Mouse (Mus musculus) ovary, postnatal 36 days (tissue): ENCODE measurements around the gene Ccdc85b.
A peak's percentile ranks its signal among the peaks of the same experiment; 100 is the strongest.

Experiments
- DNase-seq: peaks from one replicate; pipeline ENCODE4 v3.0.0; 2022; ENCODE audit warnings: low spot score, mixed read lengths

Ccdc85b gene

DNA sequence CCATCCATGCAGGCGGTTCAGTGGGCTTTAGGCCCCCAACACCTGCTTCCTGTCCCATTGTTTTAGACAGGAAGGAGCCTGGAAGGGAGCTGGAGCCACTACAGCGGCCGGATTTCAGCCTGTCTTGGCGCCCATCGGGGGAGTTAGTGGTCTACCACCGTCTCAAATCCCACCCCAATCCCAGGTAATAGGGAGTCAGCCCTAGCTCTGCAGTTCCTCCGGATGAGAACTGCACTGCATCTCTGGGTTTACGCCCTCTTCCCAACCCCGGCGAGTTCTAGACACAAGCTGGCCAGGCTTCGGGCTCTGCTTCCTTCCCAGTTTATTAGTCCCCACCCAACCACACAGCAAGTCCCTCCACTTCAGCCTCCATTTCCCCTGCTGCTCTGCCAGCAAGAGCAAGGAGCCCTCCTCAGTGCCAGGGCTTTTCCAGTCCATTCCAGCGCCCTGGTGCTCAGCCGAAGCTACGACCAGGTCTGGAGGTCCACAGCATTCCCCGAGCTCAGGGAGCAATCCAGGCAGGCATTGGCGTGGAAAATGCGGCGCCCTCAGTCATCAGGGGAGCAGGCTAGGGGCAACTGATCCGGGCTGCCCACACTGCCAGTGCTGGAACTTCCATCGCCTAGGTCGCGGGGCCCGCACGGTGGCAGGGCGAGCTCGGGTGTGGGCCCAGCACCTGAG, 1.3 kb downstream of the Ccdc85b start:
- DNase-seq: no peak

DNA sequence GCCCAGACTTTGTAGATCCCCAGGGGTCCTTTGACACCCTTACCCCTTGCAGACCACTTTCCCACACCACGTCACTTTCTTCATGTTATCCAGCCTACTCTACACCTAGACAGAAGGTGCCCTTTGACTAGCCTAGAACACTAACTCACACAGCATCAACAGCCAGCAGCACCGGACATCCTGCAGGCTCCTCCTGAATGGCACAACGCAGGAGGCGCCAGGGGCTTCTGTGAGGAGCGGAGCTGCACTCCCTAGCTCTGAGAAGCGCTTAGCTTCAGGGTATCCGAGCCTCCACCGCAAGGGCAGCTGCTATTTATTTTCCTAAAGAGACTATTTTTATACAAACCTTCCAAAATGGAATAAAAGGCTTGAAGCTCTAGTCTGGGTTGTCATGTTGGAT, 2.1 kb downstream of the Ccdc85b start:
- no peak for DNase-seq

DNA sequence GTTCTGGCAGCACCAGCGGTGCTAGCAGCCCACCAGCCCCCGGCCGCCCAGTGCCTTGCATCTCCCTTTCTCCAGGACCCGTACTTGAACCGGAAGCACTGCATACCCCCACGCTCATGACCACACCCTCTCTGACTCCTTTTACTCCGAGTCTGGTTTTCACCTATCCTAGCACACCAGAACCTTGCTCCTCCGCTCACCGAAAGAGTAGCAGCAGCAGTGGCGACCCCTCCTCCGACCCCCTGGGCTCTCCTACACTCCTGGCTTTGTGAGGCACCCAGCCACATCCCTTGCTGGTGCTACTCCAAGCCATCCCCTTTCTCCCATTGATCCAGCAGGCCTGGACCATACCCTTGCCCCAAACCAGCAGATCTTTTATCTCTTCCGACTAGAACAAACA, 2.7 kb downstream of the Ccdc85b start:
- DNase-seq: no peak

DNA sequence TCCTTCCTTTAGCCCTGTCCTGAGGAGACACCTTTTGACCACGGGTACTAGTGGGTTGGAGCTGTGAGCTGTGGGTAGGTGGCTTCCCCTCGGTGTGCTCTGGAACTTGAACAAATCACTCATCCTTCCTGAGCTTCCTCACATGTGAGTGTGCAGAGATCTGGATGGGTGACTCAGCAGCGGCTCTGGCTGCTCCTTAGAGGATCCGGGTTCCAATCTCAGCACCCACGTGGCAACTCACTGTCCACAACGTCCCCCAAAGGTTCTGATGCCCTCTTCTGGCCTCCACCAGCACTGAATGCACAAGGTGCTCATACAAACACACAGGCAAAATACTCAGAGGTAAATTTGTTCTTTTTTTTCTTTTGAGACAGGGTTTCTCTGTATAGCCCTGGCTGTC, 5.9 kb downstream of the Ccdc85b start:
- DNase-seq: no peak

DNA sequence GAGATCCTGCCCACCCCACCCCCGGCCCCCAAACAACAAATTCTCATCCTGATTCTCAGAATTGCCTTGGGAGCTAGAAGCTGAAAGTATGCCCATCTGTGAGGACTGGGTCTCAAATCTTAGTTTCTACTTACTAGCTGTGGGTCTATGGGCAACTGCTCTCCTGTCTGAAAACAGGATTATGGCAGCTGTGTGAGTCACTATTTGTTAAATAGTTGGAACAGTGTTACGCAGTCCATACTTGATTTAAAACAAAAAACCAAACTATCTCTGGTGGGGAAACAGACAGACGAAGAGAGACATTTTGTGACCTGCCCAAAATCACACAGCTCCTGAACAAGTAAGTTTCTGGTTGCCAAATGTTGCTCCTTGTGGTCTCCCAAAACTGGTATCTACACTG, 8.0 kb downstream of the Ccdc85b start:
- DNase-seq: no peak

DNA sequence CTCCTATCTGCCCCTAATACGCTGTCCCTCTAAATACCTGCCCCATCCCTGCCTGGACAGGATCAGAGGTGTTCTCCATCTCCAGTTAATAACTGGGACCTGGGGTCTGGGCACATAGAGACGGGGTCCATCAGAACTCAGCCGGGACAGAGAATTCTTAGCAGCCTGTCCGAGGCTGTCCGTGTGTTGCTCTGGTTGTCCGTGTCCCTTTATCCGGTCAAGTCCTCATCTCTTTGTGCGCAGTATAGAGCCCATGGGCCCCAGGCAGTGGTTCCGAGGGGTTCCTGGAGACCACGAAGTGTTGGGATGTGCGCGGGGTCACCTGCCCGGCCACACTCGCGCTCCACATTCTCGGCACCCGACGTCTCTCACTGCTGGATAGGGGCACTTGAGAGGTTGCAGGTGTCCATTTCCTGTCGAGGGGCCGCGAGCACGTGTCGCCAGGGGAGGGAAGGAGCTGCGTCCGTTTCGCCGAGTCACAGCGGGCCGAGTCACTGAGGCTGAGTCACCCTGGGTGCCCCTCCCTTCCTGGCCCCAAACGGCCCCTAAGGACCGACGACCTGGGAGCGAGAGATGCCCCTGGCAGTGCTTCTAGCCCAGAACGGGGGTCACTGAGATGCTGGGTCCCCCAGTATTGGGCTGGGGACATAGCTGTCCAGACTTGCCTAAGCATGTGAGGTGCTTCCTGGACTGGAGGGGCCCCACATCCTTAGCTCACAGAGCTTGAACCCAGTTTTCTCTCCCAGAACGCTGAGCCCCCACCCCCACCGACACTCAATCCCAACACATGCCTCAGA, 9.1 kb downstream of the Ccdc85b start:
- DNase-seq: no peak

DNA sequence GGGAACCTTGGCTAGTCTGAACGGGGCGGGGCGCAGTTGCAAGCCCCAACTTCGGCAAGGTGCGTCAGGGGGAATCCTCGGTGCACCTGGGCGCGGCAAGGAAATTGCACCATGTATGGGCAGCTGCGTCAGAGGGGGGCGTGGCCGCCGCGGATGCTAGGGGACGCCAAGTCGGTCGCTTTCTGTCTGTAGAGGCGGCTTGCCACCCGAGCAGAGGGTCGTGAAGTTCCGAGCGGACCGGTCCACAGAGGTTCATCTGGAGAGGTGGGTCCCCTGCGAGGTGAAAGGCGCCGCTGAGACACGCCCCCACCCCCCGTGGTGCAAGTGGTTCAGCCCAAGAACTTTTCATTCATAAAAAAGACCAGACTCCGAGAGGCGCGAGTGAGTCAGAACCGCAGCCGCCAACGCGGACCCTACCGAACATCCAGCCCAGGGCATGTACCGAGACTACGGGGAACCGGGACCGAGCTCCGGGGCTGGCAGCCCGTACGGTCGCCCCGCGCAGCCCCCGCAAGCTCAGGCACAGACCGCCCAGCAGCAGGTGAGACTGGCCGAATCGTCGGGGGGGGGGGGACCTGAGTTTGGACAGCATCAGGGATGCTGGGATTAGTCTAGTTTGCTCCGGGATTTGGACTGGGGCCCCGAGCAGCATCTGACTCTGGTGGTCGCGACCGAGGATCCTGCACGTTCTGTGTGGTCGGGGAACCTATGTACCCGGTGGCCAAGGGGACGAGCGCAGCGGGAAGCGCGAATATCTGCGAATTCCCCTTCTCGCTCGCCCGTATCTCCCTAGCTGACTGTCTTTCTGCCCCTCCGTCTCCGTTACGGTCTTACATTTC, 10.0 kb downstream of the Ccdc85b start, which contains the start of gene Fosl1:
TSS of gene Fosl1 (plus strand) at position 33 of the 839 bp plus-strand sequence.
- peak; percentile 64 for DNase-seq

DNA sequence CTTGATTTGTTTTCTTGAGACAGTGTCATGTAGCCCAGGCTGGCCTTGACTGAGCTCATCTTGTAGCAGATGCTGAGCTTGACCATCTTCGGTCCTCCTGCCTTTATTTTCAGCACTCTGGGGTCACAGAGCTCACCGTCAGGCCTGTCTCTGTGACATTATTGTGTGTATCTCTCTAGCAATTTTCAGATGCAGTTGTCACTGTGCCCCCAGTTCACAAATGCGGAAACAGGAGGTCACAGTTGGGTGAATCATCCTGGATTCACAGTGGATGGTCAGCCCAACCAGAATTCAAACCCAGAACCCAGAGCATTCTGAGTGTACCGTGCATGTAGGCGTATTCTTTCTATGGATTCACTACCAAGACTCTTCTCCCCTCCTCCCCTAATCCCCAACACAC, 11.9 kb downstream of the Ccdc85b start:
- DNase-seq: no peak

DNA sequence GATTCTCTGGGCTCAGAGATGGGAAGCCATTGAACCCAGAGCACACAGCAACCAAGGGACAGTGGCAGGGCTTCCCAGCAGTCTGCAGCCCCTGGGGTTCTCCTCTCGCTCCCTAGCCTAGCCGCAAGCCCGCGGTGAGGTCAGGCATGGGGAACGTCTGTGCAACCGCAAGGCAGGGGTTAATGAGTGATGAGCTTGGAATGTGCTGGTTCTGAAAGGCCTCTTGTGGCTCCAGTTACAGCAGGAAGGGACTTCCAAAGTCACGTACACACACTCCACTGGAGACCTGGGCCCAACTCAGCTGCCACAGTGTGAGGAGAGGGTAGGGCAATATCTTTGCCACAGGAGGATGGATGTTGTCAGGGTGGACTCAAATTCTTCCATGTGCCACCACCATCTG, 12.7 kb downstream of the Ccdc85b start:
- no peak for DNase-seq

DNA sequence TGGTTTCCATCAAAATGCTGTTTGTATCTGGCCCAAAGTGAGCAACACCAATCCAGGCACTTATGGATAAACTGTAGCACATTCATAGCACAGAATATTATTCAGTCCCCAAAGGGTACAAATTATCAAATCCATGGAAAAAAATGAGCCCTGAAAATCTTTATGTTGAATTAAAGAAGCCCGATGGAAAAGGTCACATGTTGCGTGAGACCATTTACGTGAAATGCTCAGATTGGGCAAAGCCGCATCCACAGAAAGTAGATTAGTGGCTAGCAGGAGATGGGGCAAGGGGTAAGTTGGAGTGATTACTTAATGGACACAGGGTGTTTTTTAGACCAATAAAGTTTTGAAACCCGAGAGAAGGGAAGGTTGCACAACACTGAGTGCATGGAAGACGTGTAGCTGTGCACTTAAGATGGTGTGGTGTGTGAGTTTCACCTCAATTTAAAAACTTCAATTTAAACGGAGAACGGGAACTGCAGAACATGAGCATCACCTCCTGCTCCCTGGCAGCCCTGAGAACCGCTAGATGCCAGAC, 13.3 kb downstream of the Ccdc85b start:
- no peak for DNase-seq

DNA sequence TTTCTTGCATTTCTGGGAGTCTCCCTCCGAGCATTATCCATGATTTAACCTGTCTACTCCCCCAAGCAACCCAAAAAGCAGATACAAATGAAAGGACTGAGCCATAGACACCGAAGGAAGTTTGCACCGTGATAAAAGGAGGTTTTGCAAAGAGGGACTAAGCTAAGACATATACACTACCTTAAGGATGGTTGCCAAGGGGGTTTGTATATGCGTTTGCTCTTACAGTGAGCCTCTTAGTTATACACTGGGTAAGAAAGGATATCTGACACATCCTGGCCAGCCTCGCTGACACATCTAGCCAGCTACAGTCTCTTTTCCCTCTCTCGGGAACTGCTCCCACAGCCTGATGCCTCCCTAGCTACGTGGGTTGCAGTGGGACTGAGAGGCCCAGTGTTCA, 23.7 kb downstream of the Ccdc85b start:
- no peak for DNase-seq

DNA sequence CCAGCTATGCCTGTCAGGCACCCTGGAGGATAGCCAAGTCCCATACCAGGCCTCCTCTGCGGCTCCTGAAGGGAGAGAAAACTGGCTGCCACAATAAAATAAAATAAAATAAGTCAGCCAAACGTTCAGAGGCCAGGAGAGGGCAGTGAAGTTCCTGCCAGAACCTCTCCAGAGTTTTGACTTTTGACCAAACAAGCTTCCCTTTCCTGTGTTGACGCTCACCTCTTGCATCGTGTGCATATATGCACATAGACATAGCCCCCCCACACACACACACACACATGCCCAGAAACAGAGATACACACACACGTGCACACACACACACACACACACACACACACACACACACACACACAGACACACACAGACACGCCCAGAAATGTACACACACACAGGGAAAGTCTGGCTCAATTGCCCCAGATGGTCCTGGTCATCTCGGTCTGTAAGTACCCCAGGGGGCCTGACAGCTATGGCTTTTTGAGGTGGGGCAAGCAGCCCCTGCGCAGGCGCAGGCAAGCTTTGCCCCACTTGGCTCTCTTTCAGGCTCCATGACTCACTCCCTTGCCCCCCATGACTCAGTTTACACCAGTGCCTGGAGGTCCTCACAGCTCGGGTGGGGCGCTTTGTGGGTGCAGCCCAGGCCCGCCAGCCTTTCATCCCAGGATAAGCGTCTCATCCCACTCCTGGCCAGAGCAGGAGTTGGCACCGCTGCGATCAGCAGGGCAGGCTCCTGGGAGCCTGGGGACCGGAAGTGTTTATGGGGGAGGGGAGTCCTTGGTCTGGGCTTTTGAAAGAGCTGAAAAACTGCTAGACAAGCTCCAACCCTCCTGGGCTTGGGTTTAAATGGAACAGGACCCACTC, 24.5 kb downstream of the Ccdc85b start:
- peak; percentile 59 for DNase-seq

DNA sequence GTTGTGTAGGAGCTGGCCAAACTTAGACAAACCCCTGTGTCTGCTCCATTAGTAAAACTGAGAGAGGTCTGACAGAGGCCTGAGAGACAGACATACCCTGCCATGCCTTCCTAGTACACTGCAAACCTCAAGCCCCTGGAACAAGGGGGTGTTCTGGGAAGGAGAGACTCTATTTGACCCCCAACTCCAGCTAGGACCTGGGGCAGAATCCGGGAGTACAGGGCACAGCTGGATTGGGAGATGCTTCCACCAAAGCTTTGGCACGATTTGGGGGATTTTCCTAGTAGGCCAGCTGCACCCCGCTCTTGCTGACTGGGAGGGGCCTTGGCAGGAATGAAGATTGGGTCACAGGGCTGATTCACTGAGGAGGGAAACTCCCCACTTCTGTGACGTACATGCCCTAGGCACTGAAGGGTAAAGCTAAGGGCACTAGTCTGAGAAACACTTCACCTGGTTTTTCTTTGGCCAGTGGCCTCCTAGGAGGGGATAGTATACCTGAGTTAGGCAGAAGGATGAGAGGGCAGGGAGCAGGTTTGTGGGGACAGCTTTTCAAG, 25.7 kb downstream of the Ccdc85b start:
- no peak for DNase-seq

DNA sequence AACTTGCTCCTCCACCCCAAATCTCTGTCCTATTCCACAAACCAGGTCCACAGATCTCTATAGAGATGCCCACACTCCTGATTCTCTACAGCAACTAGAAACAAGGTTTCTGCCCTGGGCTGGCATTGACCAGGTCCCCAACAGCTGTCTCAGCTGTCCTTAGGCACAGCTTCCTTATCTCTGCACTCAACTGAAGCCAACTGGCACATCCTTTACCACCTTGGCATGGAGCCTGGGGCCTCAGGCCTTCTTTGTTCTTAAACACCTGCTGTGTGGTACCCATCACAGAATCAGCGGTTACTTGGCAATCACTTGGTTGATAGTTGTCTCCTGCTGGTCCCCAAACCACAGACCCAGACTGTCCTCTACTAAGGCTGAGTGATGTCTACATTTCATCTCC, 27.3 kb downstream of the Ccdc85b start:
- DNase-seq: no peak

DNA sequence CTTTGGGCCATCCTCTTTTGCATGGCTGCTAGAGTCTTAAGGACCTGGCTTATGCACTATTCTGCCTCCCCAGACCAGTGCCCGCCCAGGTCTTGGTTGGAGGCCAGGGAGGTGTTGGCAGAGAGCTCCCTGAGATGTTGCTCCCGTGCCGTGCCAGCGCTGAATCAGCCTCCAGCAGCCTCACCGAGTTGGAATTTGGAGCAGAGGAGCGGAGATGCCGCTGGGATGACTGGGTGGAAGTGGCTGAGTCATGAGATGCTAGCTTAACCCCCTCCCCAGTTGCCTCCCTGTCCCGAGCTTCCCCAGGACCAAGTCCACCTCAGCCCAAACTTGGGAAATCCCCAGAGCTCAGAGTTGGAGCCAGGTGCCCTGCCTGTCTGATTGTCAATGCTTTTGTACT, 27.9 kb downstream of the Ccdc85b start:
- DNase-seq: peak; percentile 61

DNA sequence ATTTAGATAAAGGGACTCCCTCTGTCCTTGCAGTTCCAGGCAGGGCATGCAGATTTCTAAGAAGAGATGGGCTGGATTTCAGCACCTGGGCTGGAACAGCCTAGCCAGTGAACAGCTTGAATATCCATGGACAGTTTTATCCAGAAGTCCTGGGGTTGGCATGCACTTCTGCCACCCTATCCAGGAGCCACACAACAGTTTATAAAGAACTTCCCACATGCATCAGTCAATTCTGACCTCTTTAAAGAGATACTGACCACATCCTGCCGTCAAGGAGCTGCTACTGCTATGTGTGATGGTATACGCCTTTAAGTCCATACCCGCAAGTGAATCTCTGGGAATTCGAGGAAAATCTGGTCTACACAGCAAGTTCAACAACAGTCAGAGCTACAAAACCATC, 28.5 kb downstream of the Ccdc85b start:
- no peak for DNase-seq

DNA sequence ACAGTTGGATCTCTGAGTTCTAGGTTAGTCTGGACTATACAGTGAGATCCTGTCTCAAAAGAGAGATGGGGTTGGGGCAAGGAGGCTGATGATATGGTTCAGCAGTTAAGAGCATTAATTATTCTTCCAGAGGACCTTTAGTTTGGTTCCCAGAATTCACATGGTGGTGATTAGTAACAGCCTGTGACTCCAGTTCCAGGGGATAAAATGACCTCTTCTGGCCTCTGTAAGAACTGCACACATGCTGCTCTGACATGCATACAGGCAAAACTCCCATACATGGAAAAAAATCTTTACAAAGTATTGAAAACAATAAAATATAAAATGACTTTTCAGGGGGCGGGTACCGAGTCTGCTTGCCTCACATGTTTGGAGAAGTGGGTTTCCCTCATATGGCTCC, 29.6 kb downstream of the Ccdc85b start:
- DNase-seq: no peak

DNA sequence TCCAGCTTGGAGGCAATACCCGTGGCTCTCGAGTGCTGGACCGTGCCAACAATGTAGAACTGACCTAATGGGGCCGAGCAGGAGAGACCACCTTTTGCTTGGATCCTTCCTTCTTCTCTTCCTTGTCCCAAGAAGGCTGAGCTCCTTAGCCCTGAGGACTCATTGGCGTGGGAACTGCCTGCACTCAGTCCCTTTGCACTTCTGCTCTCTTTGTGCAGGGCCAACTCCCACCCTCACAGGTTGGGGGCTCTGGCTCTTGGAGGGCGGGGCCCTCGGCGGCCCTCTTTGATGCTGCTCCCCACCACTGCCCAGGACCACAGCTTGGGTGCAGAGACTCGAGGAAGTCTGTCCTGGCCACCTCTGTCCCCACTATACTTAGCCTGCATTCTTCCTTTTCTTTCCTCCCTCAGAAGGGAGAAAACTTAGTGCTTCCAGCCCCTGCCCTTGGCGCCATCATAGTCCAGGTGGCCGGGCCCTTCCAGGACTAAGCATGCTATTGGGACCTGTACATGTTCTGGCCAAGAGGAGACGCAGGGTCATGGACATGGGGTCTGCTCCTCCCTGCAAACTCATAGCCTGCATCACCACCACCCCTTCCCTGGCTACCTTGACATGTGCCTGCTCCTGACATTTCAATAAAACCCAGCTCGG, 30.9 kb downstream of the Ccdc85b start:
- no peak for DNase-seq

DNA sequence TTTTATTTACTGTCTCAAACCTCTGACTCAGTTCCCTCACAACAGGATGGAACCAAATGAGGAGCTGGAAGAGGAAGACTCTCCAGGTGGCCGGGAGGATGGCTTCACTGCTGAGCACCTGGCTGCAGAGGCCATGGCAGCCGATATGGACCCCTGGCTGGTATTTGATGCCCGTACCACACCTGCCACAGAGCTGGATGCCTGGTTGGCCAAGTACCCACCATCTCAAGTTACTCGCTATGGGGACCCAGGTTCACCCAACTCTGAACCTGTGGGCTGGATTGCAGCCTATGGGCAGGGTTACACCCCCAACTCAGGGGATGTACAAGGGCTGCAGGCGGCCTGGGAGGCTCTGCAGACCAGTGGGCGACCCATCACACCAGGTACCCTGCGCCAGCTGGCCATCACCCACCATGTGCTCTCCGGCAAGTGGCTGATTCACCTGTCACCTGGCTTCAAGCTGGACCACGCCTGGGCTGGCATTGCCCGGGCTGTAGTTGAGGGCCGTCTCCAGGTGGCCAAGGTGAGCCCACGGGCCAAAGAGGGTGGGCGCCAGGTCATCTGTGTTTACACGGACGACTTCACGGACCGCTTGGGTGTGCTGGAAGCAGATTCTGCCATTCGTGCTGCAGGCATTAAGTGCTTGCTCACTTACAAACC, 31.7 kb downstream of the Ccdc85b start:
- DNase-seq: no peak
